Mouse (Mus musculus): ENCODE measurements around the gene Mcm2.

DNA sequence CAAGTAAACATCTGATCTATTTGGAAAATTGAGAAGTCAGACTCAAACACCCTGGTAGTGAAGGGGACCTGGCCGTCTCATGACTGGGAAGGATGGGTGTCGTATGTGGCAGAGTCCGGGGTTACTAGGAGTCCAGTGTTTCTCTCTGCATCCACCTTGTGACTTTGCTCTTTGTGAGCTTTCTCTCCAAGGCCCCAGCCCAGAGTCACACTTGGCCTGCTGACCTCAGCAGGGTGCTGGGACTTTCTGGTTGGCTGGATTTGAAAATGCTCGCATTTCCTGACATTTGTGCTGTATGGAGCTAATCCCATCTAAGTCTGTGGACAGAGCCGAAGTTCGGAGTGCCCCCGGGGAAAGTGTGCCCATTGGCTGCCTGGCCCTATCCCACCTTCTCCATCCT is 6.5 kb upstream of the Mcm2 start:
- no peak for TF ChIP-seq CTCF (IDR thresholded peaks at IDR 0.05; ENCODE audit: low read depth)
- TF ChIP-seq EP300 (IDR thresholded peaks at IDR 0.05; ENCODE audit: low read depth): no peak
